Mouse (Mus musculus): ENCODE measurements around the gene Foxo1. TPM values are rescaled to one million over a fixed set of nuclear protein-coding genes. Genes with fewer than 3 reads are reported as not detected.

Foxo1 gene
- total and polyA plus RNA-seq, 2 experiments from 2014 or later = 3.2 to 4.8 TPM

GRCm38 (mm10) chr3:52268487-52268736, 276 bp downstream of the Foxo1 start:
- H3K36me3 ChIP-seq (ENCODE audit: insufficient read depth, low read length) = no peaks in the 10 kb centered on the region
- DNase-seq (ENCODE audit: low spot score) (no peak), ATAC-seq (no peak)
- peak overlapping the region; percentile 78 for H3K27ac ChIP-seq
- H3K27me3 ChIP-seq (ENCODE audit: insufficient read depth, low read length) = peaks cover 22% of the 10 kb centered on the region
- no peak for TF ChIP-seq CTCF (IDR thresholded peaks at IDR 0.05; ENCODE audit: low read depth)
- under 1% methylated on average over 40 of the region's 40 CpGs for WGBS
- peak overlapping the region; percentile 57 for H3K9ac ChIP-seq (replicated peaks; ENCODE audit: low read length)
- no peaks in the 10 kb centered on the region for H3K4me1 ChIP-seq (ENCODE audit: insufficient read depth, low read length)
- no peaks in the 10 kb centered on the region for H3K9me3 ChIP-seq (ENCODE audit: low read length)
- H3K4me2 ChIP-seq (ENCODE audit: low read depth, low read length) = peak overlapping the region; percentile 74
- peak overlapping the region; percentile 75 for H3K4me3 ChIP-seq (ENCODE audit: low read length)

- Histone ChIP-seq H3K27me3 (ENCODE audit: insufficient read depth, low read length) (peaks cover 22% of the 10 kb centered on the region), H3K4me3 (ENCODE audit: low read length) (peak overlapping the region; percentile 75), H3K36me3 (ENCODE audit: insufficient read depth, low read length) (no peaks in the 10 kb centered on the region), H3K27ac (peak overlapping the region; percentile 78), H3K9ac (replicated peaks; ENCODE audit: low read length) (peak overlapping the region; percentile 57), H3K4me1 (ENCODE audit: insufficient read depth, low read length) (no peaks in the 10 kb centered on the region), H3K4me2 (ENCODE audit: low read depth, low read length) (peak overlapping the region; percentile 74), H3K9me3 (ENCODE audit: low read length) (no peaks in the 10 kb centered on the region)
- ATAC-seq = peak; percentile 31
- DNase-seq (ENCODE audit: low spot score) = peak; percentile 30
- no peak for TF ChIP-seq CTCF (IDR thresholded peaks at IDR 0.05; ENCODE audit: low read depth)
- under 1% methylated on average over 67 of the region's 89 CpGs for WGBS
Observed at GRCm38 (mm10) chr3:52268737-52269513, 789 bp downstream of the Foxo1 start.

GRCm38 (mm10) chr3:52269514-52270351, 1.6 kb downstream of the Foxo1 start:
- ATAC-seq (no peak), DNase-seq (ENCODE audit: low spot score) (peak; percentile 31)
- peak overlapping the region; percentile 74 for H3K4me2 ChIP-seq (ENCODE audit: low read depth, low read length)
- no peaks in the 10 kb centered on the region for H3K36me3 ChIP-seq (ENCODE audit: insufficient read depth, low read length)
- H3K9me3 ChIP-seq (ENCODE audit: low read length) = no peaks in the 10 kb centered on the region
- no peaks in the 10 kb centered on the region for H3K4me1 ChIP-seq (ENCODE audit: insufficient read depth, low read length)
- H3K4me3 ChIP-seq (ENCODE audit: low read length) = peak overlapping the region; percentile 75
- peak overlapping the region; percentile 57 for H3K9ac ChIP-seq (replicated peaks; ENCODE audit: low read length)
- H3K27ac ChIP-seq = no peak overlapping the region
- peaks cover 22% of the 10 kb centered on the region for H3K27me3 ChIP-seq (ENCODE audit: insufficient read depth, low read length)
- no peak for TF ChIP-seq CTCF (IDR thresholded peaks at IDR 0.05; ENCODE audit: low read depth)
- WGBS = under 1% methylated on average over 53 of the region's 55 CpGs

DNA sequence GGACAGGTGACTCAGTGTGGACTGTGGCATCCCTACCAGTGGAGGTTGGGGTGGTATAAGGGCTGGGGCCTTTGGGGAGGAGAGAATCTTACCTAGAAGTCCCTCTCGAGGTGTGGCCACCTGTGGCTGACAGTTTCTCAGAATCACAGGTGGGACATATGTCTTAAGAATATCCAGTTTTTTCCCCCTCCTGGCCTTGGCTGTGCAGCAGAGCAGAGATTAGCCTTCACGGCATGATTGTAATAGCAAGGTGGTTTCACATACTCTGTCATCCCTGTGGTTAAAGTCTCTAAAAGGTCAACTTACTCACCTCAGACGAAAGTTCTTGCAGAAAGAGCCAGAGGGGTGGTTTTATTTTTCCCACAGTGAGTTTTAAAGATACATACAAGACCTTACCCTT, 2.4 kb downstream of the Foxo1 start:
- peak overlapping the region; percentile 57; the same call in 1 of the 2 replicates for H3K9ac ChIP-seq (replicated peaks; ENCODE audit: low read length)
- TF ChIP-seq CTCF (IDR thresholded peaks at IDR 0.05; ENCODE audit: low read depth) = no peak
- H3K27me3 ChIP-seq (ENCODE audit: insufficient read depth, low read length) = peaks cover 19% of the 10 kb centered on the region
- WGBS = 40% methylated on average over 3 of the region's 3 CpGs
- ATAC-seq (no peak), DNase-seq (ENCODE audit: low spot score) (no peak)
- H3K4me1 ChIP-seq (ENCODE audit: insufficient read depth, low read length) = no peaks in the 10 kb centered on the region
- peak overlapping the region; percentile 75 for H3K4me3 ChIP-seq (ENCODE audit: low read length)
- no peaks in the 10 kb centered on the region for H3K36me3 ChIP-seq (ENCODE audit: insufficient read depth, low read length)
- no peak overlapping the region for H3K27ac ChIP-seq
- H3K4me2 ChIP-seq (ENCODE audit: low read depth, low read length) = peak overlapping the region; percentile 74
- H3K9me3 ChIP-seq (ENCODE audit: low read length) = no peaks in the 10 kb centered on the region

GRCm38 (mm10) chr3:52271376-52271775, 3.2 kb downstream of the Foxo1 start:
- DNase-seq (ENCODE audit: low spot score) = no peak
- Histone ChIP-seq H3K4me3 (ENCODE audit: low read length) (no peak overlapping the region), H3K4me1 (ENCODE audit: insufficient read depth, low read length) (no peaks in the 10 kb centered on the region), H3K27me3 (ENCODE audit: insufficient read depth, low read length) (peaks cover 10% of the 10 kb centered on the region; the same call in 1 of the 2 replicates), H3K9ac (replicated peaks; ENCODE audit: low read length) (no peak overlapping the region), H3K4me2 (ENCODE audit: low read depth, low read length) (peak overlapping the region; percentile 74), H3K27ac (no peak overlapping the region), H3K9me3 (ENCODE audit: low read length) (no peaks in the 10 kb centered on the region), H3K36me3 (ENCODE audit: insufficient read depth, low read length) (no peaks in the 10 kb centered on the region)
- no peak for ATAC-seq
- 81% methylated on average over 5 of the region's 5 CpGs for WGBS
- no peak for TF ChIP-seq CTCF (IDR thresholded peaks at IDR 0.05; ENCODE audit: low read depth)

DNA sequence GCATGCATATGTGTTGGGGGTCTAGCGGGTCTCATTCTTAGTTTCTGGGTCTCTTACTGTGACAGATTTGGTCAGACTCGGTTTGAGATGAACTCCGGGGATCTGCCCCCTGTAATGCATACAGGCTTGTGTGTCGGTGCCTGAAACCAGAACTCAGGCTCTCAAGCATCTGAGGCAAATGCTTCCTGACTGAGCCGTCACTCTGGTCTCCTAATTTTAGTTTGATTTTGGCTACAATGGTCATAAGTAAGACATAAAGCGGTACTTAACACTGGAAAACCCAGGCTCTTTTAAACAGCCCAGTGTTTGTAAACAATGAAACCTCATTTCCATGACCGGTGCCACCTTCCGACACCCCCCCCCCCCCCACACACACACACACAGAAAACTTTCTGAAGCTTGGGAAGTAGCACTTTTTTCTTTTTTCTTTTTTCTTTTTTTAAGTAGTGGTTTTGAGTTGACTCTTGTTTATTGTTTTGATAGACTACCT, 4.3 kb downstream of the Foxo1 start:
- H3K9ac ChIP-seq (replicated peaks; ENCODE audit: low read length) = no peak overlapping the region
- H3K27me3 ChIP-seq (ENCODE audit: insufficient read depth, low read length) = peaks cover 9% of the 10 kb centered on the region; the same call in 1 of the 2 replicates
- no peaks in the 10 kb centered on the region for H3K4me1 ChIP-seq (ENCODE audit: insufficient read depth, low read length)
- DNase-seq (ENCODE audit: low spot score) (no peak), ATAC-seq (no peak)
- H3K4me2 ChIP-seq (ENCODE audit: low read depth, low read length) = peak overlapping the region; percentile 74
- no peak for TF ChIP-seq CTCF (IDR thresholded peaks at IDR 0.05; ENCODE audit: low read depth)
- no peaks in the 10 kb centered on the region for H3K36me3 ChIP-seq (ENCODE audit: insufficient read depth, low read length)
- no peak overlapping the region for H3K4me3 ChIP-seq (ENCODE audit: low read length)
- H3K9me3 ChIP-seq (ENCODE audit: low read length) = no peaks in the 10 kb centered on the region
- WGBS = 57% methylated on average over 8 of the region's 8 CpGs
- H3K27ac ChIP-seq = no peak overlapping the region
